ENCODE assay signal across 12 mouse cellular contexts in genomic region chr2:170330466-170330865, GRCm38 (mm10).
A peak's percentile ranks its signal among the peaks of the same experiment; 100 is the strongest.
DNase-seq lines count a peak whose midpoint lies in the region; ATAC-seq and TF ChIP-seq lines count a peak whose summit lies in the region.
"Had no signal": no experiment of that assay in that cellular context is flagged by ENCODE, and none has a peak within 500 bp of the region (broad histone marks: within the 10 kb centered on the region; RNA-seq: fewer than 3 reads in every experiment).

No protein-coding gene starts in this region.

- no peak for TF ChIP-seq CTCF in liver, postnatal 0 days (IDR thresholded peaks at IDR 0.05; ENCODE audit: low read depth)
- no peak for TF ChIP-seq CTCF in left cerebral cortex, adult 2 months (IDR thresholded peaks at IDR 0.05)

- H3K4me1 ChIP-seq in heart, embryonic 11.5 days (ENCODE audit: control insufficient read depth, insufficient read depth, low read length) = no peaks in the 10 kb centered on the region
- peaks cover 5% of the 10 kb centered on the region for H3K4me1 ChIP-seq in heart, embryonic 16.5 days (ENCODE audit: control insufficient read depth, insufficient read depth, low read length)
- H3K4me1 ChIP-seq in liver, postnatal 0 days (ENCODE audit: insufficient read depth) = peaks cover 15% of the 10 kb centered on the region

- TF ChIP-seq EP300 in liver, postnatal 0 days (IDR thresholded peaks at IDR 0.05; ENCODE audit: low read depth) = no peak

- H3K27me3 ChIP-seq in heart, embryonic 11.5 days (ENCODE audit: control insufficient read depth, insufficient read depth, low read length) = no peaks in the 10 kb centered on the region
- no peaks in the 10 kb centered on the region for H3K27me3 ChIP-seq in heart, embryonic 16.5 days (ENCODE audit: control insufficient read depth, insufficient read depth, low read length)
- H3K27me3 ChIP-seq in liver, postnatal 0 days (ENCODE audit: insufficient read depth, low read length) = no peaks in the 10 kb centered on the region

- peak; percentile 99 for DNase-seq in heart, adult 11 months
- DNase-seq in gastrocnemius, postnatal 14 days = peak; percentile 74
- no peak for DNase-seq in liver, postnatal 0 days
- no peak for DNase-seq in spleen, adult 18-20 months
- DNase-seq in left cerebral cortex, adult 2 months (ENCODE audit: extremely low spot score in 1 of 2, low spot score in 2 of 2) = no peak
- DNase-seq: adrenal gland, adult 2 months; cerebellum, adult 11-12 months had no signal

- no peak overlapping the region for H3K4me3 ChIP-seq in heart, embryonic 11.5 days (ENCODE audit: low read depth, low read length)
- no peak overlapping the region for H3K4me3 ChIP-seq in heart, embryonic 16.5 days (ENCODE audit: low read length)
- H3K4me3 ChIP-seq in liver, postnatal 0 days (ENCODE audit: low read depth, low read length) = no peak overlapping the region
- H3K4me3 ChIP-seq in left cerebral cortex, adult 2 months = no peak overlapping the region
- H3K4me3 ChIP-seq: myocyte had no signal

- no peak overlapping the region for H3K9ac ChIP-seq in heart, embryonic 11.5 days (ENCODE audit: low read depth, low read length)
- H3K9ac ChIP-seq in heart, embryonic 16.5 days (ENCODE audit: low read length) = no peak overlapping the region
- H3K9ac ChIP-seq in liver, postnatal 0 days (replicated peaks) = no peak overlapping the region

- no peaks in the 10 kb centered on the region for H3K9me3 ChIP-seq in heart, embryonic 11.5 days (replicated peaks; ENCODE audit: control insufficient read depth, low read length)
- H3K9me3 ChIP-seq in heart, embryonic 16.5 days (replicated peaks; ENCODE audit: control insufficient read depth, low read length) = no peaks in the 10 kb centered on the region
- no peaks in the 10 kb centered on the region for H3K9me3 ChIP-seq in liver, postnatal 0 days (ENCODE audit: low read length)

- no peak overlapping the region for H3K27ac ChIP-seq in heart, embryonic 11.5 days (ENCODE audit: low read depth, low read length)
- peak overlapping the region; percentile 72 for H3K27ac ChIP-seq in heart, embryonic 16.5 days (ENCODE audit: low read length)
- H3K27ac ChIP-seq in liver, postnatal 0 days (ENCODE audit: low read depth) = peak overlapping the region; percentile 71
- H3K27ac ChIP-seq in left cerebral cortex, adult 2 months = no peak overlapping the region

- no peak overlapping the region for H3K4me2 ChIP-seq in heart, embryonic 11.5 days
- H3K4me2 ChIP-seq in heart, embryonic 16.5 days (ENCODE audit: low read depth, low read length) = no peak overlapping the region
- no peak overlapping the region for H3K4me2 ChIP-seq in liver, postnatal 0 days (ENCODE audit: low read depth, low read length)

- 44% methylated on average over 8 of the region's 8 CpGs for WGBS in heart, embryonic 11.5 days (ENCODE audit: insufficient replicate concordance)
- 42% methylated on average over 8 of the region's 8 CpGs for WGBS in heart, embryonic 16.5 days
- 53% methylated on average over 8 of the region's 8 CpGs for WGBS in liver, postnatal 0 days (ENCODE audit: insufficient replicate concordance)

- H3K36me3 ChIP-seq in heart, embryonic 11.5 days (ENCODE audit: control insufficient read depth, insufficient read depth, low read length) = no peaks in the 10 kb centered on the region
- H3K36me3 ChIP-seq in heart, embryonic 16.5 days (ENCODE audit: control insufficient read depth, insufficient read depth) = no peaks in the 10 kb centered on the region
- no peaks in the 10 kb centered on the region for H3K36me3 ChIP-seq in liver, postnatal 0 days (replicated peaks; ENCODE audit: insufficient read depth, low read length)

- intact Hi-C loops in gastrocnemius, postnatal 14 days (cut with DNase I; ENCODE audit: low total_unique reads) = no loop called here
- intact Hi-C loops in left cerebral cortex, adult 2 months (cut with DNase I) = no loop called here

- ATAC-seq in heart, embryonic 11.5 days (replicated peaks; ENCODE audit: insufficient number of reproducible peaks, low FRiP score, low TSS enrichment) = no peak
- peak; percentile 73 for ATAC-seq in heart, embryonic 16.5 days (replicated peaks; ENCODE audit: extremely low read depth, insufficient read depth, low FRiP score)
- ATAC-seq in liver, postnatal 0 days = peak; percentile 35; the same call in 1 of the 2 replicates
- ATAC-seq in inflammation-experienced regulatory T-cells, adult 6 months = no peak
- ATAC-seq: forebrain, embryonic 16.5 days had no signal

Comparison
In these comparisons a context has a peak if more than half of its experiments do, and no peak if none do; other contexts are left out.
1. ATAC-seq: peak in heart, embryonic 16.5 days (single experiment) and liver, postnatal 0 days (single experiment); none in heart, embryonic 11.5 days (single experiment) and inflammation-experienced regulatory T-cells, adult 6 months (single experiment).
2. H3K27ac ChIP-seq: peak in heart, embryonic 16.5 days (single experiment) and liver, postnatal 0 days (single experiment); none in heart, embryonic 11.5 days (single experiment) and left cerebral cortex, adult 2 months (single experiment).
3. DNase-seq: peak in heart, adult 11 months (single experiment) and gastrocnemius, postnatal 14 days (single experiment); none in liver, postnatal 0 days (single experiment), spleen, adult 18-20 months (0 of 2) and left cerebral cortex, adult 2 months (0 of 2).